Mouse (Mus musculus) forebrain, embryonic 11.5 days (tissue): ENCODE measurements at regions not wholly inside any gene's neighbourhood (a gene's known extent, or its start where the extent isn't known, plus 50 kb on each side); places are given as distances from the start of the nearest gene placed in this dataset.

Experiments
- ATAC-seq: fragments of 200-750 bp; cut with Nextera tagmentation; replicated peaks from 2 replicates; pipeline ENCODE4 v1.8.0; 2017; ENCODE audit warnings: moderate TSS enrichment; ENCODE audit not compliant: low FRiP score
- DNase-seq: peaks from one replicate; pipeline ENCODE4 v3.0.0-alpha.2; 2017; ENCODE audit warnings: low spot score
- H3K27ac ChIP-seq: fragments of 300-500 bp; sonication (generic); 2 replicates; pipeline ENCODE4 v1.5.1; 2014; ENCODE audit warnings: low read depth, low read length
- H3K27me3 ChIP-seq: fragments of 300-500 bp; sonication (generic); 2 replicates; pipeline ENCODE4 v1.6.1; 2014; ENCODE audit warnings: mild to moderate bottlenecking, low read length, mixed read lengths; ENCODE audit not compliant: control insufficient read depth, insufficient read depth
- H3K36me3 ChIP-seq: fragments of 300-500 bp; sonication (generic); 2 replicates; pipeline ENCODE4 v1.6.1; 2014; ENCODE audit warnings: mild to moderate bottlenecking, low read length, moderate library complexity, mixed read lengths; ENCODE audit not compliant: control insufficient read depth, insufficient read depth
- H3K4me1 ChIP-seq: fragments of 300-500 bp; sonication (generic); replicated peaks from 2 replicates; pipeline ENCODE4 v1.6.1; 2014; ENCODE audit warnings: low read length, mixed read lengths; ENCODE audit not compliant: control insufficient read depth, insufficient read depth
- H3K4me2 ChIP-seq: fragments of 300-500 bp; sonication (generic); 2 replicates; pipeline ENCODE4 v1.6.1; 2014; ENCODE audit warnings: low read depth, mild to moderate bottlenecking, low read length, moderate library complexity, mixed read lengths; ENCODE audit not compliant: severe bottlenecking
- H3K4me3 ChIP-seq: fragments of 300-500 bp; sonication (generic); 2 replicates; pipeline ENCODE4 v1.5.1; 2014; ENCODE audit warnings: low read depth, low read length
- H3K9ac ChIP-seq: fragments of 300-500 bp; sonication (generic); 2 replicates; pipeline ENCODE4 v1.6.1; 2014; ENCODE audit warnings: low read length
- H3K9me3 ChIP-seq: fragments of 300-500 bp; sonication (generic); 2 replicates; pipeline ENCODE4 v1.6.1; 2016; ENCODE audit warnings: low read length, mixed read lengths; ENCODE audit not compliant: control insufficient read depth
- WGBS: fragments of 180-500 bp; shearing (Covaris S2); extraction: QIAGEN DNeasy Blood & Tissue Kit; methylation state at CpG from one replicate; pipeline ENCODE4 v1.1.7; 2014; 5-methylcytosine and 5-hydroxymethylcytosine counted together

- WGBS, result 1% methylated on average over 17 of the region's 17 CpGs
- no peak overlapping the region for H3K9ac ChIP-seq
- peaks cover 4% of the 10 kb centered on the region; the same call in 1 of the 2 replicates for H3K4me1 ChIP-seq
- no peak overlapping the region for H3K27ac ChIP-seq
- peak overlapping the region; percentile 64 for H3K4me3 ChIP-seq
- peak overlapping the region; percentile 99 for H3K4me2 ChIP-seq
- DNase-seq (no peak), ATAC-seq (peak; percentile 88)
- H3K36me3 ChIP-seq, result no peaks in the 10 kb centered on the region
- H3K27me3 ChIP-seq, result no peaks in the 10 kb centered on the region
- no peaks in the 10 kb centered on the region for H3K9me3 ChIP-seq
These were observed 161.4 kb upstream of the Nfe2l3 start for GRCm38 (mm10) chr6:51271128-51271480.

DNA sequence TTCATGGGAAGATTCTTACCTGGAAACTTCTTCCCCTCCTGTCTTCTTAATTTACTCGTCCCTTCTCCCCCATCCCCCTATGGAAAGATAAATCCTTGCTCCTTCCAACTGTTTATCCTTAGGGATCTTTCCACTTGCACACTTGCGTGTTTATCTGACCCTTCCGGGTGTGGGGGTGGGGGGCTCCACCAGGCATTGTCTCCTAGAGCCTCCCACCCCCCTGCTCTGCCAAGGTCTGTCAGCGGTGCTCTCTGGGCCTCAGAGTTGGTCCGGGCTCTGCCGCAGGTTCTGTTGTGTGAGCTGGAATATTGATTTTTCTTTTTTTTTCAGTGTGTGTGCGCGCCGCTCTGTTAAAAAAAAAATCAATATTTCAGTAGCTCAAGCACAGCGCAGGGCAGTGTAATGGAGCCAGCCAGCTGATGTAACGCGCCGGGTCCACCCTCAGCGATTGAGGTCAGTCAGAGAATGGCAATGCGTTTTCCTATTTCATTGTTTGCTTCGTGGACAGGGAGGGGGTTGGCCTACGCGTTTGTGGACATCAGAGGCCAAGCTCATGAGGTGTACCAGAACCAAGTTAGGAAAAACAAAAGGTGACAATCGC, 160.2 kb upstream of the Nfe2l3 start:
- H3K9ac ChIP-seq, result no peak overlapping the region
- no peaks in the 10 kb centered on the region for H3K9me3 ChIP-seq
- H3K36me3 ChIP-seq, result no peaks in the 10 kb centered on the region
- no peak overlapping the region for H3K27ac ChIP-seq
- no peak overlapping the region for H3K4me3 ChIP-seq
- no peak overlapping the region for H3K4me2 ChIP-seq
- peaks cover 4% of the 10 kb centered on the region; the same call in 1 of the 2 replicates for H3K4me1 ChIP-seq
- WGBS, result 86% methylated on average over 19 of the region's 19 CpGs
- no peaks in the 10 kb centered on the region for H3K27me3 ChIP-seq
- ATAC-seq, result no peak
- peak; percentile 50 for DNase-seq

GRCm38 (mm10) chr6:51279491-51279890, 153.0 kb upstream of the Nfe2l3 start:
- Histone ChIP-seq H3K36me3 (no peaks in the 10 kb centered on the region), H3K9me3 (no peaks in the 10 kb centered on the region), H3K27ac (no peak overlapping the region), H3K4me2 (no peak overlapping the region), H3K4me3 (no peak overlapping the region), H3K9ac (no peak overlapping the region), H3K4me1 (no peaks in the 10 kb centered on the region), H3K27me3 (no peaks in the 10 kb centered on the region)
- ATAC-seq, result no peak
- 91% methylated on average over 10 of the region's 10 CpGs for WGBS
- peak; percentile 39 for DNase-seq

DNA sequence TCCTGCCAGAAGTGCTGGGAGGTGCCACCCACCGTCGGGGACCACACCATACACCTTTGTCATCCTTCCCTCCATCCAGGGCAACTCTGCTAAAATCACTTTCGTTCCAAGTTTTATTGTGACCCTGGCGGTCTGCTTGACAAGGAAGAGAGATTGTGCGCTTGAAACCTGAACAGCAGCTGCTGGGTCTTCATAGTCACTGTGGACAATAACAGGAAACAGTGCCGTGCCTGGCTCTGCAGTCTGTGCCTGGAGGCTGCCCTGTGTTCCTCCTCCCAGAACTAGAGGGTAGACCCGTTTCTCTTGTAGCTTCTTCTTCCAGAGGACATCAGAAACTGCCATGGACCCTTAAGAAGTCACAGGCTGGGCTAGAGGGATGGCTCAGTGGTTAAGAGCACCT, 152.2 kb upstream of the Nfe2l3 start:
- H3K4me3 ChIP-seq, result no peak overlapping the region
- H3K27ac ChIP-seq, result no peak overlapping the region
- no peaks in the 10 kb centered on the region for H3K4me1 ChIP-seq
- no peaks in the 10 kb centered on the region for H3K27me3 ChIP-seq
- 82% methylated on average over 7 of the region's 7 CpGs for WGBS
- no peaks in the 10 kb centered on the region for H3K9me3 ChIP-seq
- no peak overlapping the region for H3K9ac ChIP-seq
- H3K36me3 ChIP-seq, result no peaks in the 10 kb centered on the region
- H3K4me2 ChIP-seq, result no peak overlapping the region
- ATAC-seq (no peak), DNase-seq (peak; percentile 47)

GRCm38 (mm10) chr6:51283916-51284706, 148.4 kb upstream of the Nfe2l3 start:
- DNase-seq (no peak), ATAC-seq (no peak)
- Histone ChIP-seq H3K36me3 (no peaks in the 10 kb centered on the region), H3K9ac (no peak overlapping the region), H3K4me2 (no peak overlapping the region), H3K27ac (no peak overlapping the region), H3K27me3 (no peaks in the 10 kb centered on the region), H3K4me1 (no peaks in the 10 kb centered on the region), H3K9me3 (no peaks in the 10 kb centered on the region), H3K4me3 (no peak overlapping the region)
- 86% methylated on average over 11 of the region's 11 CpGs for WGBS

DNA sequence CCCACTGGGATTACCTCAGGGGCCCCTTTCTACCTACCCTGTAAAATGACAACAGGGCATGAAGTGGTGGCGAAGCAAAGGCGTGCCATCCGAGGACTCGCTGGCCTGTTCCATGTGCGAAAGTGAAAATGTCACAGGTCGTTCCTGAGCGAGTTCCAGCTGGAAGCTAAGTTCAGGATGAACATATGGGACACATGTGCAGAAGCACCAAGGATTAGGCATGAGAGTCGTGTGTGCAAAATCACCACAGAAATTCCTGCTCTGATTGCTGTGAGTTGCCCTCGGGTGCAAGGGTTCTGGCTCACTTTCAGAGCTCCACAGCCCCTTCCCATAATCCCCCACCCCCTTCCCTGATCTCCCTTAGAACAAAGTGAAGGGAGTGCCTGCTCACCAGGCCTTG, 147.6 kb upstream of the Nfe2l3 start:
- H3K9ac ChIP-seq, result no peak overlapping the region
- DNase-seq, result peak; percentile 33
- no peak overlapping the region for H3K4me2 ChIP-seq
- H3K27me3 ChIP-seq, result no peaks in the 10 kb centered on the region
- H3K36me3 ChIP-seq, result no peaks in the 10 kb centered on the region
- no peaks in the 10 kb centered on the region for H3K4me1 ChIP-seq
- no peaks in the 10 kb centered on the region for H3K9me3 ChIP-seq
- ATAC-seq, result no peak
- H3K4me3 ChIP-seq, result no peak overlapping the region
- no peak overlapping the region for H3K27ac ChIP-seq
- WGBS, result 78% methylated on average over 9 of the region's 9 CpGs

GRCm38 (mm10) chr6:51286836-51287235, 145.6 kb upstream of the Nfe2l3 start:
- Histone ChIP-seq H3K27ac (no peak overlapping the region), H3K27me3 (no peaks in the 10 kb centered on the region), H3K4me1 (no peaks in the 10 kb centered on the region), H3K9ac (no peak overlapping the region), H3K4me2 (no peak overlapping the region), H3K36me3 (no peaks in the 10 kb centered on the region), H3K9me3 (no peaks in the 10 kb centered on the region), H3K4me3 (no peak overlapping the region)
- 81% methylated on average over 2 of the region's 2 CpGs for WGBS
- DNase-seq (no peak), ATAC-seq (no peak)

DNA sequence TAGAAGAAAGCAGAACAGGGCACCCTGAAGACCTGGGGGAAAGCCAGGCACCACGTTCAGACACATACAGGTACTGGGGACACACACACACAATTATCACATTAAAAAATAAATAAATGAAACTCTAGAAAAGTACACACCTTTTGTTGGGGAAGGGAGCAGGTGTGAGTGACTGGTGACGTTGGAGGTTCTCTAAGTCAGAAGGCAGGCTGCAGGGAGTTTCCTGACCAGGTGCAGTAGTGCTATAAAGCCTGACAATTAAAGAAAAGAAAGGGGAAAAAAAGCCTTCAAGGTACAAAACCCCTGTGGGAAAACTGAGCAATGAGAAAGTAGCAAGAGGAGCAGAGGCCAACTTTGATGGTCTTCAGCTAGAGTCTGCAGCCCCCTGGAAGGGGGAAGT, 145.1 kb upstream of the Nfe2l3 start:
- ATAC-seq (no peak), DNase-seq (no peak)
- H3K27me3 ChIP-seq, result no peaks in the 10 kb centered on the region
- 66% methylated on average over 2 of the region's 2 CpGs for WGBS
- H3K27ac ChIP-seq, result no peak overlapping the region
- H3K9ac ChIP-seq, result no peak overlapping the region
- no peaks in the 10 kb centered on the region for H3K36me3 ChIP-seq
- no peaks in the 10 kb centered on the region for H3K9me3 ChIP-seq
- H3K4me1 ChIP-seq, result no peaks in the 10 kb centered on the region
- H3K4me3 ChIP-seq, result no peak overlapping the region
- no peak overlapping the region for H3K4me2 ChIP-seq

DNA sequence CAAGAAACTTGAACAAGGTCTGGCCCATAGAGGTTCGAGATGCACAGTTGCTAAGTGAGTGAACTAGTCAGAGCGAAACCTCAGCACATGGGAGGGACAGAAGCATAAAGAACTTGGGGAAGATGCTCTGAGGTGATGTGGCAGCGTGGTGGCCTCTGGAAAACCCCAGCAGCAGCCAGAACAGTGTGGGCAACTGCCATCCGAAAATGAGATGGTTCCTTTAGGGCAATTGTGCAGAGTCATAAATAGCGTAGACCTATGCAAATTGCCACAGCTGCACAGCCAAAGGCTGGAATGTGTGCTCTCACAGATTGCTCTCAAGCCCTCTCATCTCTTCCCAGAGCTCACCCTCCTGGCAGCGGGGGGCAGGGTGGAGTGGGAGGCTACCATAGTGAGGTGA, 144.7 kb upstream of the Nfe2l3 start:
- H3K36me3 ChIP-seq, result no peaks in the 10 kb centered on the region
- ATAC-seq (no peak), DNase-seq (no peak)
- 71% methylated on average over 6 of the region's 6 CpGs for WGBS
- no peak overlapping the region for H3K4me2 ChIP-seq
- no peaks in the 10 kb centered on the region for H3K9me3 ChIP-seq
- no peaks in the 10 kb centered on the region for H3K27me3 ChIP-seq
- H3K27ac ChIP-seq, result no peak overlapping the region
- H3K4me1 ChIP-seq, result no peaks in the 10 kb centered on the region
- no peak overlapping the region for H3K4me3 ChIP-seq
- H3K9ac ChIP-seq, result no peak overlapping the region
